Mouse (Mus musculus) intestine, embryonic 14.5 days (tissue): Measurements from ENCODE around the gene Phactr4. TPM values are rescaled to one million over a fixed set of nuclear protein-coding genes. Genes with fewer than 3 reads are reported as not detected.

Source experiments
- ATAC-seq: fragments of 200-750 bp; cut with Nextera tagmentation; replicated peaks from 2 replicates; pipeline ENCODE4 v1.8.0; 2017; ENCODE audit warnings: low read depth, moderate number of reproducible peaks, moderate TSS enrichment, moderate library complexity; ENCODE audit not compliant: low FRiP score, low TSS enrichment
- DNase-seq: peaks from one replicate; pipeline ENCODE4 v3.0.0-alpha.2; 2018; ENCODE audit warnings: low spot score
- H3K27ac ChIP-seq: fragments of 300-500 bp; sonication (generic); 2 replicates; pipeline ENCODE4 v1.5.1; 2014; ENCODE audit warnings: low read depth, mild to moderate bottlenecking, control low read depth
- H3K27me3 ChIP-seq: fragments of 300-500 bp; sonication (generic); replicated peaks from 2 replicates; pipeline ENCODE4 v1.6.1; 2014; ENCODE audit warnings: low read length, control low read depth; ENCODE audit not compliant: control insufficient read depth, insufficient read depth
- H3K36me3 ChIP-seq: fragments of 300-500 bp; sonication (generic); 2 replicates; pipeline ENCODE4 v1.6.1; 2014; ENCODE audit warnings: low read length, control low read depth; ENCODE audit not compliant: control insufficient read depth, insufficient read depth
- H3K4me1 ChIP-seq: fragments of 300-500 bp; sonication (generic); replicated peaks from 2 replicates; pipeline ENCODE4 v1.6.1; 2014; ENCODE audit warnings: low read length, control low read depth, mixed read lengths; ENCODE audit not compliant: control insufficient read depth, insufficient read depth
- H3K4me2 ChIP-seq: fragments of 300-500 bp; sonication (generic); 2 replicates; pipeline ENCODE4 v1.6.1; 2014; ENCODE audit warnings: low read length
- H3K4me3 ChIP-seq: fragments of 300-500 bp; sonication (generic); 2 replicates; pipeline ENCODE4 v1.5.1; 2014; ENCODE audit warnings: low read depth, low read length, control low read depth, mixed read lengths
- H3K9ac ChIP-seq: fragments of 300-500 bp; sonication (generic); 2 replicates; pipeline ENCODE4 v1.6.1; 2014; ENCODE audit warnings: mild to moderate bottlenecking, low read length
- H3K9me3 ChIP-seq: fragments of 300-500 bp; sonication (generic); 2 replicates; pipeline ENCODE4 v1.6.1; 2016; ENCODE audit warnings: low read length, control low read depth; ENCODE audit not compliant: control insufficient read depth
- WGBS: fragments of 180-500 bp; shearing (Covaris S2); extraction: QIAGEN DNeasy Blood & Tissue Kit; methylation state at CpG from one replicate; pipeline ENCODE4 v1.1.7; 2014; 5-methylcytosine and 5-hydroxymethylcytosine counted together
- polyA plus RNA-seq: library from polyadenylated mRNA; unstranded; fragments of >200 nt; fragmentation: Nextera tagmentation; extraction: Ambion mirVana; gene quantifications from 2 replicates; pipeline ENCODE4 v1.2.1, GENCODE M21; 2014

Gene Phactr4
- polyA plus RNA-seq, 1 experiment from 2014 or later: 21.5 TPM

- 85% methylated on average over 8 of the region's 8 CpGs for WGBS
- Histone ChIP-seq H3K27me3 (no peaks in the 10 kb centered on the region), H3K4me3 (no peak overlapping the region), H3K36me3 (peaks cover 83% of the 10 kb centered on the region), H3K27ac (no peak overlapping the region), H3K4me1 (no peaks in the 10 kb centered on the region), H3K4me2 (no peak overlapping the region), H3K9me3 (no peaks in the 10 kb centered on the region), H3K9ac (no peak overlapping the region)
- ATAC-seq (no peak), DNase-seq (no peak)
These were observed 52.1 kb downstream of the Phactr4 start for GRCm38 (mm10) chr4:132369953-132370750.

DNA sequence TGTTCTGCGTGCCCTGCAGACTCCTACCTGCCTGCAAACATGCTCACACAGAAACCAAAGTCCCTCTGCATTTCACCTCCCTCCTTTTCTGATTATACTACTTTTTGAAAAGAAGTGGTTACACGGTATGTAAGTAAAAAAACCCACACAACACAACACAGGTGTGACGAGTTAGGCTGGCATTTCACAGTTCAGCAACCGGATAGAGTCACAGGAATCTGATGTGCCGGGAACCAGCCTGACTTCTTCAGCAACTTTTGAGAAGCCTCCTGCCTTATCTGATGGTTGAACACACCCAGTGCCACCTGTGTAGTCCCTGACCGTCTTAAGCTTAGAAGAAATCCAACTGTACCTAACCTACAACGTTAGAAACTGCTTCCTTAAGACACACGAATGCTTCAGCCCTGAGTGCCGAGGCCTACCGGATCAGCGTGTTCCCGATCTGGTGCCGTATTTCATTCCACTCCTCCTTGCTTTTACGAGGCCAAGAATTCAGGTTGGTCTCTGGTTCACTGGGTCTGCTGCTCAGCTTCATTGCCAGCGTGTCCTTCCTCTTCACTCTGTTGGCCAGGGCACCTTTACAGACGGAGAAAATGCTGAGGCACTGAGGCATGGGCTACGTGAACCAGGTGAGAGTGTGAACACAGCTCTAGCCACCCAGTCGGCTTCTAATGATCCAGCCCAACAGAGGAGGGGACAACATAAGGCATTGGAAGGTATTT lies 54.6 kb downstream of the Phactr4 start:
- ATAC-seq (no peak), DNase-seq (no peak)
- Histone ChIP-seq H3K9ac (no peak overlapping the region), H3K4me3 (no peak overlapping the region), H3K9me3 (no peaks in the 10 kb centered on the region), H3K4me2 (no peak overlapping the region), H3K27ac (no peak overlapping the region), H3K27me3 (no peaks in the 10 kb centered on the region), H3K4me1 (no peaks in the 10 kb centered on the region), H3K36me3 (peaks cover 89% of the 10 kb centered on the region)
- 87% methylated on average over 18 of the region's 18 CpGs for WGBS

GRCm38 (mm10) chr4:132365450-132366060 lies 56.7 kb downstream of the Phactr4 start:
- Histone ChIP-seq H3K27me3 (no peaks in the 10 kb centered on the region), H3K4me2 (no peak overlapping the region), H3K9ac (no peak overlapping the region), H3K4me1 (no peaks in the 10 kb centered on the region), H3K9me3 (no peaks in the 10 kb centered on the region), H3K4me3 (no peak overlapping the region), H3K36me3 (peaks cover 90% of the 10 kb centered on the region), H3K27ac (no peak overlapping the region)
- 74% methylated on average over 13 of the region's 13 CpGs for WGBS
- ATAC-seq (no peak), DNase-seq (no peak)

DNA sequence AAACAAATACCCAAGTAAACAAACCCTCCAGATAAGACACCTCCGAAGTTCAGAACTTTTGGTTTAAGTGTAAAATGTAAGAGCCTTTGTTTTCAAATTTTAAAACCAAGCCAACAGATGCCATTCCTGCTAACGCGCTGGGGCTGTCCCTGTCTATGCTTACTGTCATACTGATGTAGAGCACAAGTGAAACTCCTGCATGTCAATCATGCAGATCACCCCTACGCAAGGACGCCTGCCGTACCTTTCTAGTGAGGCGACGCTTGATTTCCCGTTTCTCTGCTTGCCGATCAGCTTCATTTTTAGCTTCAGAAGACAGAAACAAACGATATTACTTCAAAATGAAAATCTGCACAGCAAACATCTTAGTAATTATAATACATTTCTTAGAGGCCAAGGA lies 58.8 kb downstream of the Phactr4 start:
- Histone ChIP-seq H3K36me3 (peaks cover 89% of the 10 kb centered on the region), H3K4me2 (no peak overlapping the region), H3K9me3 (no peaks in the 10 kb centered on the region), H3K4me1 (no peaks in the 10 kb centered on the region), H3K4me3 (no peak overlapping the region), H3K9ac (no peak overlapping the region), H3K27me3 (no peaks in the 10 kb centered on the region), H3K27ac (no peak overlapping the region)
- DNase-seq (no peak), ATAC-seq (no peak)
- WGBS: 95% methylated on average over 11 of the region's 11 CpGs

DNA sequence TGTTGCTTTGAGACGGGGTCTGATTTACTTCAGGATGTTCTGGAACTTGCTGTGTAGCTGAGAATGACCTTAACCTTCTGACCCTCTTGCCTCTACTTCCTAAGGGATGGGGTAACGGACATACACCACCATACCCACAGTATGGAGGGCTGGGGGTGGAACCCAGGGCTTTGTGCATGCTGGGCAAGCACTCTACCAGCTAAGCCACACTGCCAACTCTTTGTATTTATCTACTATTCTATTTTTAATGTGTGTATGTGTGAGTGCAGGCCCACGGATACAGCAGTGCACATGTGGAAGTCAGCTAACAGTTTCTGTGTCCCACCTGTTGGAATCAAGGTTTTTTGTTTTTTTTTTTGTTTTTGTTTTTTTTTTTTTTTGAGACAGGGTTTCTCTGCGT lies 62.8 kb downstream of the Phactr4 start:
- H3K27me3 ChIP-seq: no peaks in the 10 kb centered on the region
- no peak overlapping the region for H3K4me3 ChIP-seq
- H3K27ac ChIP-seq: no peak overlapping the region
- ATAC-seq (no peak), DNase-seq (no peak)
- no peaks in the 10 kb centered on the region for H3K9me3 ChIP-seq
- WGBS: 87% methylated on average over 4 of the region's 4 CpGs
- H3K36me3 ChIP-seq: peaks cover 68% of the 10 kb centered on the region
- no peak overlapping the region for H3K4me2 ChIP-seq
- H3K9ac ChIP-seq: no peak overlapping the region
- no peaks in the 10 kb centered on the region for H3K4me1 ChIP-seq

DNA sequence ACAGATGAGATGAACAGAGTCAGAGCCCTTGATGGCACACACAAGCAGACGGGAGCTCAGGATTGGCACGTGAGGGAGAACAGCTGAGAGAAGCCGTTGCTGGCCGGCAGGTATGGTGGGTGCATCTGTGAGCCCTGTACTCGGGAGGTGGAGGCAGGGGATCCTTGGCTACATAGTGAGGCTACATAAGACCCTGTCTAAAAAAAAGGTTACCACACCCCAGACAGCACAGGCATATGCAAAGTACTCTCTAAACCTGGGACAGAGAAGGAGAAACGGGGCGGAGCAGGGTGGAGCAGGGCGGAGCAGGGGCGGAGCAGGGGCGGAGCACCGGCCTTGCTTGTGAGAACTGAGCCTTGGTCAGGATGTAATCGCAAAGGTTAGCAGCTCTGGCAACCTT lies 66.1 kb downstream of the Phactr4 start:
- WGBS: 41% methylated on average over 12 of the region's 12 CpGs
- no peaks in the 10 kb centered on the region for H3K9me3 ChIP-seq
- no peak overlapping the region for H3K27ac ChIP-seq
- DNase-seq (peak; percentile 60), ATAC-seq (no peak)
- H3K36me3 ChIP-seq: peaks cover 47% of the 10 kb centered on the region
- H3K27me3 ChIP-seq: no peaks in the 10 kb centered on the region
- H3K4me3 ChIP-seq: no peak overlapping the region
- H3K9ac ChIP-seq: no peak overlapping the region
- peaks cover 8% of the 10 kb centered on the region; the same call in 1 of the 2 replicates for H3K4me1 ChIP-seq
- no peak overlapping the region for H3K4me2 ChIP-seq

GRCm38 (mm10) chr4:132355403-132355802 lies 66.9 kb downstream of the Phactr4 start:
- Histone ChIP-seq H3K4me3 (no peak overlapping the region), H3K4me2 (no peak overlapping the region), H3K4me1 (peaks cover 8% of the 10 kb centered on the region; the same call in 1 of the 2 replicates), H3K9me3 (no peaks in the 10 kb centered on the region), H3K27ac (no peak overlapping the region), H3K27me3 (no peaks in the 10 kb centered on the region), H3K9ac (no peak overlapping the region), H3K36me3 (peaks cover 47% of the 10 kb centered on the region)
- no peak for ATAC-seq
- DNase-seq: no peak
- 92% methylated on average over 3 of the region's 3 CpGs for WGBS

GRCm38 (mm10) chr4:132354571-132354970 lies 67.7 kb downstream of the Phactr4 start:
- H3K36me3 ChIP-seq: peaks cover 42% of the 10 kb centered on the region
- H3K27me3 ChIP-seq: no peaks in the 10 kb centered on the region
- H3K4me1 ChIP-seq: peaks cover 8% of the 10 kb centered on the region; the same call in 1 of the 2 replicates
- H3K4me2 ChIP-seq: no peak overlapping the region
- WGBS: 86% methylated on average over 4 of the region's 4 CpGs
- no peaks in the 10 kb centered on the region for H3K9me3 ChIP-seq
- no peak overlapping the region for H3K9ac ChIP-seq
- H3K27ac ChIP-seq: no peak overlapping the region
- DNase-seq: no peak
- ATAC-seq: no peak
- no peak overlapping the region for H3K4me3 ChIP-seq
